Mouse (Mus musculus) E14TG2a.4 (cell line): ENCODE measurements at regions not wholly inside any gene's neighbourhood (a gene's known extent, or its start where the extent isn't known, plus 50 kb on each side); places are given as distances from the start of the nearest gene placed in this dataset.

Experiments used
- H3K27me3 ChIP-seq: 2 replicates; pipeline ENCODE4 v1.6.1; 2014; ENCODE audit warnings: low read length, control low read depth; ENCODE audit not compliant: insufficient read depth
- H3K36me3 ChIP-seq: 2 replicates; pipeline ENCODE4 v1.6.1; 2014; ENCODE audit warnings: low read length, control low read depth; ENCODE audit not compliant: insufficient read depth
- H3K4me1 ChIP-seq: replicated peaks from 2 replicates; pipeline ENCODE4 v1.6.1; 2014; ENCODE audit warnings: low read depth, low read length, control low read depth
- H3K4me3 ChIP-seq: replicated peaks from 2 replicates; pipeline ENCODE4 v1.5.1; 2014; ENCODE audit warnings: mild to moderate bottlenecking, low read length
- H3K9me3 ChIP-seq: 2 replicates; pipeline ENCODE4 v1.6.1; 2014; ENCODE audit warnings: low read length, control low read depth
- CTCF ChIP-seq: conservative IDR thresholded peaks from 2 replicates; pipeline ENCODE4 v1.5.1; 2014; ENCODE audit warnings: low read length
- NANOG ChIP-seq: IDR thresholded peaks from 2 replicates; pipeline ENCODE4 v1.6.1; 2014; ENCODE audit warnings: borderline replicate concordance, low read length, mixed read lengths
- POU5F1 ChIP-seq: IDR thresholded peaks from 2 replicates; pipeline ENCODE4 v1.6.1; 2014; ENCODE audit warnings: low read length, borderline replicate concordance

DNA sequence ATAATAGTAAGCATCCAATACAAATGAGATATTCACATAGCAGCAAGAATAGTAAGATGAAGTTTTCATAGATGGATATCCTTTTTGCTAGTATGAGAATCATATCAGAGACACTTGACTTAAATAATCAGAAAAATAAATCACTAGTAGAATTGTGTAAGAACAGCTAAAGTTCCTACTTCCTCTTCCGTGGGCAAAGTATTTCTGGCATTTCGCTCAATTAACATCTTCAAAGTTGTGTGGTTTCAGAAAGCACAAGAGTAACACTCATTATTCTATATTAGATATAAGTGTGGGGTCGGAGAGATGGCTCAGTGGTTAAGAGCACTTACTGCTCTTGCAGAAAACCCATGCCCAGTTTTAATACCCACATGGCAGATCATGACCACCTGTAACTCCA is 197.4 kb downstream of the Phlda1 start:
- no peaks in the 10 kb centered on the region for H3K4me1 ChIP-seq
- TF ChIP-seq NANOG (no peak), CTCF (no peak), POU5F1 (no peak)
- H3K4me3 ChIP-seq: no peak overlapping the region
- no peaks in the 10 kb centered on the region for H3K36me3 ChIP-seq
- peaks cover 7% of the 10 kb centered on the region for H3K9me3 ChIP-seq
- no peaks in the 10 kb centered on the region for H3K27me3 ChIP-seq

- no peak for TF ChIP-seq NANOG
- no peak for TF ChIP-seq POU5F1
- peaks cover 11% of the 10 kb centered on the region; the same call in 1 of the 2 replicates for H3K9me3 ChIP-seq
- H3K36me3 ChIP-seq: no peaks in the 10 kb centered on the region
- H3K4me3 ChIP-seq: no peak overlapping the region
- no peaks in the 10 kb centered on the region for H3K27me3 ChIP-seq
- no peaks in the 10 kb centered on the region for H3K4me1 ChIP-seq
Measured at GRCm38 (mm10) chr10:111711519-111712113, 205.5 kb downstream of the Phlda1 start.

GRCm38 (mm10) chr10:111712991-111713390 is 206.9 kb downstream of the Phlda1 start:
- H3K4me3 ChIP-seq: no peak overlapping the region
- no peaks in the 10 kb centered on the region for H3K27me3 ChIP-seq
- peaks cover 11% of the 10 kb centered on the region; the same call in 1 of the 2 replicates for H3K9me3 ChIP-seq
- H3K4me1 ChIP-seq: no peaks in the 10 kb centered on the region
- TF ChIP-seq POU5F1 (no peak), CTCF (no peak)
- no peaks in the 10 kb centered on the region for H3K36me3 ChIP-seq

DNA sequence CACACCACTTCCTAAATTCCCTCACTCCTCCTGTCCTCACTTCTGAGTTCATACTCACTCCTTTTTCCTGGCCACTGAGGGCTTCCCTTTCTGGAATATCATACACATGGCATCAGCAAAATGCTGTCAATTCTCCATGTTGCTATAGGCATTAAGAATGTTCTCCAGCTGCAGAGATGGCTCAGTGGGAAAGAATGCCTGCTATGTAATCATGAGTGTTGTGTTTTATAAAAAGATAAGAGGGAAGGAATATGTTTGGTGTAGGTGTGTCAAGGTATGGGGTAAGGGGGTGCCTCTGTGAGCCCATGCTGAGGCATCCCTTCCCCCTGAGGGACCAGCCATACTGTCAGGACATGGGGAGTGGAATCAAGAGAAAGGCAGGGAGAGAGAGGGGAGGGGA is 207.6 kb downstream of the Phlda1 start:
- no peak for TF ChIP-seq POU5F1
- TF ChIP-seq CTCF: no peak
- no peak for TF ChIP-seq NANOG
- Histone ChIP-seq H3K9me3 (peaks cover 11% of the 10 kb centered on the region; the same call in 1 of the 2 replicates), H3K4me3 (no peak overlapping the region), H3K27me3 (no peaks in the 10 kb centered on the region), H3K4me1 (no peaks in the 10 kb centered on the region), H3K36me3 (no peaks in the 10 kb centered on the region)

- H3K36me3 ChIP-seq: no peaks in the 10 kb centered on the region
- H3K27me3 ChIP-seq: no peaks in the 10 kb centered on the region
- no peak overlapping the region for H3K4me3 ChIP-seq
- TF ChIP-seq POU5F1: no peak
- no peak for TF ChIP-seq CTCF
- no peak for TF ChIP-seq NANOG
- H3K9me3 ChIP-seq: peaks cover 2% of the 10 kb centered on the region; the same call in 1 of the 2 replicates
- H3K4me1 ChIP-seq: no peaks in the 10 kb centered on the region
Measured at GRCm38 (mm10) chr10:111715172-111715571, 209.1 kb downstream of the Phlda1 start.

- TF ChIP-seq CTCF (no peak), POU5F1 (no peak), NANOG (no peak)
- no peak overlapping the region for H3K4me3 ChIP-seq
- H3K36me3 ChIP-seq: no peaks in the 10 kb centered on the region
- H3K4me1 ChIP-seq: no peaks in the 10 kb centered on the region
- no peaks in the 10 kb centered on the region for H3K27me3 ChIP-seq
- H3K9me3 ChIP-seq: no peaks in the 10 kb centered on the region
Measured at GRCm38 (mm10) chr10:111719632-111720031, 213.5 kb downstream of the Phlda1 start.

DNA sequence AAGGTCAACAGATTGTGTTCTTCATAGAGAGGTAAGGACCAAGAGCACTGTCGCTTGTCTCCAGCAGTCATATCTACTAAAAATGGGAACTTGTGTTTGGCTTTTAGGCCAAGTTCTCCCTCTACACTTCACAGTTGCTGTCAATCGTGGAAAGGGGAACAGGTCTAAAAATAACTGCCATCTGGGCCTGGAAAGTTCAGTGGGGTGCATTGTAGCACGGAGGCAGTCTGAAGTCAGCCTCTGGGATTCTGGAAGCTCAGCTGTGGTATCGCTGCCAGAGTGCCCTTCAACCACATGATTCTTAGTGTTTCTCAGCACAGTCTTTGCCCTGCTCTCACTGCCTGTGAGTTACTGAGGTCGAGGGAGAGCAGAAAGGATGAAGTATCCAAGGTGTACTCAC is 215.0 kb downstream of the Phlda1 start:
- H3K27me3 ChIP-seq: no peaks in the 10 kb centered on the region
- TF ChIP-seq CTCF: no peak
- no peak for TF ChIP-seq POU5F1
- no peak for TF ChIP-seq NANOG
- no peak overlapping the region for H3K4me3 ChIP-seq
- no peaks in the 10 kb centered on the region for H3K4me1 ChIP-seq
- H3K36me3 ChIP-seq: no peaks in the 10 kb centered on the region
- H3K9me3 ChIP-seq: no peaks in the 10 kb centered on the region

- Histone ChIP-seq H3K36me3 (no peaks in the 10 kb centered on the region), H3K9me3 (no peaks in the 10 kb centered on the region), H3K27me3 (no peaks in the 10 kb centered on the region), H3K4me1 (no peaks in the 10 kb centered on the region), H3K4me3 (no peak overlapping the region)
- TF ChIP-seq NANOG: no peak
- no peak for TF ChIP-seq CTCF
- TF ChIP-seq POU5F1: no peak
Measured at GRCm38 (mm10) chr10:111723885-111724284, 217.8 kb downstream of the Phlda1 start.

DNA sequence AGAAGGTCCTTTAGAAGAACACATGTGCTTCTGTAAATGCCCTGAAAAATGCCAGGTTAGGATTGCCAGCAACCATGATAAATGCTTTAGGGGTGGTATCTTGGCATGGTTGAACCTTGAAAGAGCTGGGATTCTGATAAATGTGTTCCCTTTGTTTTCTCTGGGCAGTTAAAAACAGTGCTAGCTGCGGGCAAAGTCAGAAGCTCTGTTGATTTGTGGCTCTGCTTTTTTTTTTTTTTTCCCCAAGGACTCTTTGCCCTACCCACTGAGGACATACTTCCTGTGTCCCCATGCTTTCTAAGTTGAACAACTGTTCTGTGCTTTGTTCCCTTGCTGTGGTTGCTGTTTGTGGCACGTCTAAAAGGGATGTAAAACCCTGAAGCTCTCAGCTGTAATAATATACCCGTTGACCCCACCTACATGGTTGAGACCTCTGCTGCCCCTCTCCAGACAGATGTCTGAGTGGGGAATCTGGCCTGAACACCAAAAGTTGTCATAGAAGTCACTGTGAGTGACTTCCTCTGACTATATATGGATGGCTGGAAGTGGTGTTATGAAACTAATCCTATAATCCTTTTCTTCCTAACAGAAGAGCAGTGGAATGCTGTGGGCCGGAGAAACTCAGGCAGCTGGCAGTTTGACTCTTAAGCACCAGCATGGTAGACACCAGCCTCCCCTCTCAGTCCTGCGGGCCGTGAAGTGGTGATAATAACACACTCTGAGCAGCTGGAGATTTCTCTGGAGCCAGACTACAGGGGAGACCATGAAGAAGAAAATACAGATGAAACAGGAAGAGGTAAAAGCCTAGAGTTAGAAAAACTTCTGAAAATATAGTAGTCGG is 218.7 kb downstream of the Phlda1 start:
- no peaks in the 10 kb centered on the region for H3K36me3 ChIP-seq
- H3K4me1 ChIP-seq: no peaks in the 10 kb centered on the region
- no peaks in the 10 kb centered on the region for H3K27me3 ChIP-seq
- TF ChIP-seq CTCF (no peak), NANOG (no peak), POU5F1 (no peak)
- H3K9me3 ChIP-seq: no peaks in the 10 kb centered on the region
- H3K4me3 ChIP-seq: no peak overlapping the region
